Mouse (Mus musculus) lung, postnatal 0 days (tissue): ENCODE measurements around the gene Hnrnpdl. TPM values are rescaled to one million over a fixed set of nuclear protein-coding genes. Genes with fewer than 3 reads are reported as not detected.

ENCODE experiments used
- ATAC-seq: fragments of 200-750 bp; cut with Nextera tagmentation; 2 replicates; pipeline ENCODE4 v1.8.0; 2017; ENCODE audit warnings: moderate library complexity
- DNase-seq: peaks from one replicate; pipeline ENCODE4 v3.0.0-alpha.2; 2016; ENCODE audit warnings: low spot score
- H3K27ac ChIP-seq: fragments of 300-500 bp; sonication (generic); 2 replicates; pipeline ENCODE4 v1.5.1; 2014; ENCODE audit warnings: antibody characterized with exemption, mild to moderate bottlenecking, low read length, mixed read lengths
- H3K27me3 ChIP-seq: fragments of 300-500 bp; sonication (generic); replicated peaks from 2 replicates; pipeline ENCODE4 v1.6.1; 2014; ENCODE audit warnings: low read length, mixed read lengths; ENCODE audit not compliant: insufficient read depth
- H3K36me3 ChIP-seq: fragments of 300-500 bp; sonication (generic); 2 replicates; pipeline ENCODE4 v1.6.1; 2014; ENCODE audit warnings: low read length, mixed read lengths; ENCODE audit not compliant: insufficient read depth
- H3K4me1 ChIP-seq: fragments of 300-500 bp; sonication (generic); 2 replicates; pipeline ENCODE4 v1.6.1; 2014; ENCODE audit warnings: antibody characterized with exemption, low read depth, low read length, mixed read lengths; ENCODE audit not compliant: insufficient read depth
- H3K4me2 ChIP-seq: fragments of 300-500 bp; sonication (generic); replicated peaks from 2 replicates; pipeline ENCODE4 v1.6.1; 2014; ENCODE audit warnings: low read depth, mild to moderate bottlenecking, low read length, moderate library complexity, mixed read lengths
- H3K4me3 ChIP-seq: fragments of 300-500 bp; sonication (generic); 2 replicates; pipeline ENCODE4 v1.5.1; 2014; ENCODE audit warnings: low read depth, low read length
- H3K9ac ChIP-seq: fragments of 300-500 bp; sonication (generic); replicated peaks from 2 replicates; pipeline ENCODE4 v1.6.1; 2014; ENCODE audit warnings: low read depth, mild to moderate bottlenecking
- H3K9me3 ChIP-seq: fragments of 300-500 bp; sonication (generic); 2 replicates; pipeline ENCODE4 v1.6.1; 2016; ENCODE audit warnings: low read length, mixed read lengths
- CTCF ChIP-seq: IDR thresholded peaks from 2 replicates; pipeline ENCODE4 v1.5.1; 2016; ENCODE audit warnings: antibody characterized with exemption, mild to moderate bottlenecking
- EP300 ChIP-seq: IDR thresholded peaks from 2 replicates; pipeline ENCODE4 v1.6.1; 2016; ENCODE audit warnings: antibody characterized with exemption, mild to moderate bottlenecking, control low read depth
- WGBS: fragments of 180-500 bp; shearing (Covaris S2); extraction: QIAGEN DNeasy Blood & Tissue Kit; methylation state at CpG from one replicate; pipeline ENCODE4 v1.1.7; 2014; 5-methylcytosine and 5-hydroxymethylcytosine counted together
- polyA plus RNA-seq: library from polyadenylated mRNA; unstranded; fragments of >200 nt; fragmentation: Nextera tagmentation; extraction: Ambion mirVana; gene quantifications from 2 replicates; pipeline ENCODE4 v1.2.1, GENCODE M21; 2015

Gene Hnrnpdl
- polyA plus RNA-seq, 1 experiment from 2014 or later, result 70.9 TPM

GRCm38 (mm10) chr5:100074571-100074970 lies 35.1 kb upstream of the Hnrnpdl start:
- H3K27me3 ChIP-seq, result no peaks in the 10 kb centered on the region
- no peak overlapping the region for H3K4me2 ChIP-seq
- no peaks in the 10 kb centered on the region for H3K4me1 ChIP-seq
- H3K9ac ChIP-seq, result no peak overlapping the region
- no peak for ATAC-seq
- no peak overlapping the region for H3K4me3 ChIP-seq
- no peaks in the 10 kb centered on the region for H3K9me3 ChIP-seq
- WGBS, result 56% methylated on average over 4 of the region's 4 CpGs
- DNase-seq, result no peak
- H3K36me3 ChIP-seq, result no peaks in the 10 kb centered on the region
- TF ChIP-seq EP300, result no peak
- peak; percentile 55 for TF ChIP-seq CTCF
- H3K27ac ChIP-seq, result no peak overlapping the region

- 63% methylated on average over 9 of the region's 9 CpGs for WGBS
- no peaks in the 10 kb centered on the region for H3K36me3 ChIP-seq
Observed at GRCm38 (mm10) chr5:100072557-100072956, 33.1 kb upstream of the Hnrnpdl start.

DNA sequence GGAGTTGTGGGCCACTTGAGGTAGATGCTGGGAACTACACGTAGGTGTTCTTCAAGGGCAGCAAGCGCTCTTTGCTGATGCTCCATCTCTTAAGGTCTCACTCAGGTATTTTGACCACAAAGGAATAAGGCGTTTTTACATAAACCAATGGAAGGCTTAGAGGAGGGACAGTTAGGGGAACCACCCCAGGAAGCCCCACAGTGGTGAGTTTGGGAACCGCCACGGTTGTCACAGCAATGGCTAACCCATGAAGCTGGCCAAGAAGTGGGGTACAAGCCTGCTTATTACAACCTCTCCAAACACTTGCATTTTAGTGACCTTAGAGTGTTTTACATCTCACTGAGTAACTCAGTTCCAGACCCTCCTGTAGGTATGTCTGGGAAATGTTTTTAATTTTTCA lies 32.1 kb upstream of the Hnrnpdl start:
- Histone ChIP-seq H3K9ac (no peak overlapping the region), H3K9me3 (no peaks in the 10 kb centered on the region), H3K27ac (no peak overlapping the region), H3K4me3 (no peak overlapping the region), H3K27me3 (no peaks in the 10 kb centered on the region), H3K4me2 (no peak overlapping the region), H3K36me3 (no peaks in the 10 kb centered on the region; the same call in 1 of the 2 replicates), H3K4me1 (no peaks in the 10 kb centered on the region)
- no peak for ATAC-seq
- DNase-seq, result no peak
- 90% methylated on average over 5 of the region's 5 CpGs for WGBS
- TF ChIP-seq CTCF, result no peak
- TF ChIP-seq EP300, result no peak

More at GRCm38 (mm10) chr5:100072557-100072956, 33.1 kb upstream of the Hnrnpdl start:
- Histone ChIP-seq H3K4me3 (no peak overlapping the region), H3K27ac (no peak overlapping the region), H3K27me3 (no peaks in the 10 kb centered on the region), H3K4me2 (no peak overlapping the region), H3K4me1 (no peaks in the 10 kb centered on the region), H3K9me3 (no peaks in the 10 kb centered on the region), H3K9ac (no peak overlapping the region)
- TF ChIP-seq CTCF (no peak), EP300 (no peak)
- no peak for ATAC-seq
- DNase-seq, result no peak

- no peak overlapping the region for H3K27ac ChIP-seq
- no peaks in the 10 kb centered on the region; the same call in 1 of the 2 replicates for H3K36me3 ChIP-seq
- no peaks in the 10 kb centered on the region for H3K9me3 ChIP-seq
- no peak overlapping the region for H3K4me3 ChIP-seq
- DNase-seq (peak; percentile 81), ATAC-seq (peak; percentile 78)
- peak; percentile 98 for TF ChIP-seq CTCF
- TF ChIP-seq EP300, result no peak
- H3K9ac ChIP-seq, result no peak overlapping the region
- H3K4me1 ChIP-seq, result no peaks in the 10 kb centered on the region
- no peaks in the 10 kb centered on the region for H3K27me3 ChIP-seq
- WGBS, result 22% methylated on average over 3 of the region's 3 CpGs
- no peak overlapping the region for H3K4me2 ChIP-seq
Observed at GRCm38 (mm10) chr5:100070255-100070654, 30.8 kb upstream of the Hnrnpdl start.

GRCm38 (mm10) chr5:100069526-100069925 lies 30.1 kb upstream of the Hnrnpdl start:
- H3K4me1 ChIP-seq, result no peaks in the 10 kb centered on the region
- ATAC-seq, result no peak
- H3K4me3 ChIP-seq, result no peak overlapping the region
- no peak overlapping the region for H3K9ac ChIP-seq
- WGBS, result 100% methylated on average over 2 of the region's 2 CpGs
- DNase-seq, result no peak
- H3K9me3 ChIP-seq, result no peaks in the 10 kb centered on the region
- no peaks in the 10 kb centered on the region; the same call in 1 of the 2 replicates for H3K36me3 ChIP-seq
- no peak overlapping the region for H3K27ac ChIP-seq
- H3K27me3 ChIP-seq, result no peaks in the 10 kb centered on the region
- TF ChIP-seq EP300 (no peak), CTCF (no peak)
- no peak overlapping the region for H3K4me2 ChIP-seq

DNA sequence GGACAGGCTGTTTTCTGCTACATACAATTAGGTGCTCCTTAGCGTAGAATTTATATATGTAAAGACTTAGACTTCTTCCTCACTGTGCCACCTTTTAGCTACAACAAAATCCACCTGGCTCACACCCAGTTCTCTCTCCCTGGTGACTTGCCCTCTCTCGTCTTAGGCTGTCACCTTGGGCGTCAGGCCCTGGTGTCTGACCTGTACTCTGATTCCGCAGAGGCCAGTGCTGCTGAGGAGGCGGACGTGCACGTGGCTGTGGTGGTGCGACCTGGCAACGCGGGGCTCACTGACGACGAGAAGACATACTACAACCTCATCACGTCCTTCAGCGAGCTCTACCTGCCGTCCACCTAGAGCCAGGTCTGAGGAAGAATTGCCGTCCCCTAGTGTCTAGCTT lies 28.1 kb upstream of the Hnrnpdl start:
- 91% methylated on average over 16 of the region's 16 CpGs for WGBS
- no peak for DNase-seq
- Histone ChIP-seq H3K9ac (no peak overlapping the region), H3K4me1 (no peaks in the 10 kb centered on the region), H3K27me3 (no peaks in the 10 kb centered on the region), H3K4me3 (no peak overlapping the region), H3K36me3 (peaks cover under 1% of the 10 kb centered on the region; the same call in 1 of the 2 replicates), H3K4me2 (no peak overlapping the region), H3K9me3 (no peaks in the 10 kb centered on the region), H3K27ac (no peak overlapping the region)
- TF ChIP-seq EP300, result no peak
- TF ChIP-seq CTCF, result no peak
- ATAC-seq, result no peak

DNA sequence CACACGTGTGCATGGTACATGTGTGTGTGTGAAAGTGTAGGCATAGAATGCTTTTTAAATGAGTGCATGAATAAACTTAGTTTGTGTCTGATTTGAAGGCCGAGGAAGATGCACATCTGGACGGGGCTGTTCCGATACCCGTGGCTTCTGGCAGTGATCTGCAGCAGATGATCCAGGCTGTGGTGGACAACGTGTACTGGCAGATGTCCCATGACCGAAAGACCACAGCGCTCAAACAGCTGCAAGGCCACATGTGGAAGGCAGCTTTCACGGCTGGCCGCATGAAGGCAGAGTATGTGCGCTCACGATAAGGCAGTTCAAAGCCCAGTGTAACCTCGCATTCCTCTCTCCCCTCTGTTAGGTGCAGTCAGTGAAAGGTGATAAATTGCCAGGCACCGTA lies 21.4 kb upstream of the Hnrnpdl start:
- H3K27me3 ChIP-seq, result no peaks in the 10 kb centered on the region
- H3K27ac ChIP-seq, result no peak overlapping the region
- 81% methylated on average over 14 of the region's 14 CpGs for WGBS
- TF ChIP-seq CTCF (no peak), EP300 (no peak)
- no peak for ATAC-seq
- no peak overlapping the region for H3K4me2 ChIP-seq
- peaks cover 19% of the 10 kb centered on the region for H3K36me3 ChIP-seq
- H3K9me3 ChIP-seq, result no peaks in the 10 kb centered on the region
- H3K9ac ChIP-seq, result no peak overlapping the region
- no peak for DNase-seq
- no peaks in the 10 kb centered on the region for H3K4me1 ChIP-seq
- H3K4me3 ChIP-seq, result no peak overlapping the region
